Mouse (Mus musculus): Measurements from ENCODE around the gene Ube2g2. TPM values are rescaled to one million over a fixed set of nuclear protein-coding genes. Genes with fewer than 3 reads are reported as not detected.
A peak's percentile ranks its signal among the peaks of the same experiment; 100 is the strongest.

Gene Ube2g2
- total and polyA plus RNA-seq, 3 experiments, result 28.7 to 59.4 (median 40.8) TPM

- dilution Hi-C loops (cut with MboI; ENCODE audit: extremely low pct_ligation_motif_present, extremely low pct_unique_long_range_greater_than_20kb, low sequenced_read_pairs), result no loop called here
Observed at GRCm38 (mm10) chr10:77581408-77582284, 40.4 kb upstream of the Ube2g2 start, which contains the start of gene Pttg1ip. Gene Pttg1ip, plus strand, starts transcription at chr10:77581720.

GRCm38 (mm10) chr10:77582285-77582618 lies 39.8 kb upstream of the Ube2g2 start:
- Histone ChIP-seq H3K9me3 (replicated peaks; ENCODE audit: low read length) (no peaks in the 10 kb centered on the region), H3K4me1 (ENCODE audit: control insufficient read depth in 1 of 2, insufficient read depth in 2 of 2) (peaks cover 5 to 26% of the 10 kb centered on the region in 2 experiments; a peak in 2 of 4 replicates), H3K36me3 (replicated peaks in 1 of 2; ENCODE audit: control insufficient read depth in 1 of 2, insufficient read depth in 1 of 2, low read length in 1 of 2) (peaks cover 0 to 19% of the 10 kb centered on the region in 2 experiments), H3K9ac (ENCODE audit: insufficient read depth, low read depth) (peak overlapping the region; percentile 62), H3K79me2 (replicated peaks; ENCODE audit: control insufficient read depth, extremely low read depth, insufficient read depth, poor library complexity, severe bottlenecking) (peaks cover 3% of the 10 kb centered on the region; the same call in 1 of the 2 replicates), H3K4me3 (replicated peaks in 1 of 3; ENCODE audit: low read depth in 2 of 3, low read length in 2 of 3, poor library complexity in 1 of 3) (peak overlapping the region; percentile 59 to 81 (median 72)), H3K27me3 (replicated peaks) (peaks cover 8% of the 10 kb centered on the region), H3K27ac (ENCODE audit: insufficient read depth, low read depth) (no peak overlapping the region), H3K4me2 (ENCODE audit: insufficient read depth, low read depth, poor library complexity, severe bottlenecking) (peak overlapping the region; percentile 93)
- no peak for DNase-seq (ENCODE audit: extremely low read depth)
- TF ChIP-seq E2F4 (IDR thresholded peaks at IDR 0.05; ENCODE audit: insufficient replicate concordance, low read depth, low read length) (no peak), RCOR1 (conservative IDR thresholded peaks at IDR 0.05; ENCODE audit: low read depth, low read length) (no peak), IRF4 (IDR thresholded peaks at IDR 0.05; ENCODE audit: low read depth, low read length) (no peak), ELF1 (IDR thresholded peaks at IDR 0.05; ENCODE audit: low read depth, low read length) (0 out of 2 replicates have a peak, but pooled peaks have one; percentile 12), KAT2A (IDR thresholded peaks at IDR 0.05; ENCODE audit: insufficient replicate concordance, low read length) (no peak), JUN (IDR thresholded peaks at IDR 0.05; ENCODE audit: insufficient read depth, low read depth, low read length) (no peak), POLR2A (IDR thresholded peaks at IDR 0.05; ENCODE audit: low read depth, low read length) (no peak), TCF12 (IDR thresholded peaks at IDR 0.05; ENCODE audit: low read depth, low read length) (no peak), MXI1 (IDR thresholded peaks at IDR 0.05; ENCODE audit: low read depth, low read length) (0 out of 2 replicates have a peak, but pooled peaks have one; percentile 10), GABPA (IDR thresholded peaks at IDR 0.05; ENCODE audit: insufficient replicate concordance, low read depth, low read length) (no peak), EP300 (IDR thresholded peaks at IDR 0.05; ENCODE audit: low read length) (no peak), UBTF (IDR thresholded peaks at IDR 0.05; ENCODE audit: low read depth, low read length) (no peak)
- in situ Hi-C loops (cut with MboI; ENCODE audit: low pct_ligation_motif_present, low pct_unique_long_range_greater_than_20kb, low sequenced_read_pairs), result no loop called here
- dilution Hi-C loops (cut with MboI; ENCODE audit: extremely low pct_ligation_motif_present, extremely low pct_unique_long_range_greater_than_20kb, low sequenced_read_pairs), result no loop called here

More at GRCm38 (mm10) chr10:77581408-77582284, 40.4 kb upstream of the Ube2g2 start, which contains the start of gene Pttg1ip:
- no peaks in the 10 kb centered on the region for H3K9me3 ChIP-seq (replicated peaks; ENCODE audit: low read length)
- peak within 1 kb of the TSS; percentile 93 for H3K4me2 ChIP-seq (ENCODE audit: insufficient read depth, low read depth, poor library complexity, severe bottlenecking)
- H3K27ac ChIP-seq (ENCODE audit: insufficient read depth, low read depth), result peak within 1 kb of the TSS; percentile 55
- peaks cover 8% of the 10 kb centered on the region for H3K27me3 ChIP-seq (replicated peaks)
- no peak for TF ChIP-seq POLR2AphosphoS2 (IDR thresholded peaks at IDR 0.05; ENCODE audit: low read depth, low read length)
- TF ChIP-seq IRF4 (IDR thresholded peaks at IDR 0.05; ENCODE audit: low read depth, low read length), result no peak
- TF ChIP-seq UBTF (IDR thresholded peaks at IDR 0.05; ENCODE audit: low read depth, low read length), result peak; percentile 66; the same call in 1 of the 2 replicates
- no peak for TF ChIP-seq RCOR1 (conservative IDR thresholded peaks at IDR 0.05; ENCODE audit: low read depth, low read length)
- peak; percentile 48; the same call in 1 of the 2 replicates for TF ChIP-seq HCFC1 (IDR thresholded peaks at IDR 0.05; ENCODE audit: low read depth, low read length)
- TF ChIP-seq POLR2A (IDR thresholded peaks at IDR 0.05; ENCODE audit: low read depth, low read length), result peak; percentile 93
- TF ChIP-seq MXI1 (IDR thresholded peaks at IDR 0.05; ENCODE audit: low read depth, low read length), result peak; percentile 9; the same call in 1 of the 2 replicates
- TF ChIP-seq USF2 (conservative IDR thresholded peaks at IDR 0.05; ENCODE audit: low read depth, low read length), result no peak
- TF ChIP-seq MAZ (IDR thresholded peaks at IDR 0.05; ENCODE audit: low read depth, low read length), result peak; percentile 68; the same call in 1 of the 2 replicates
- peak; percentile 75 for TF ChIP-seq NELFE (IDR thresholded peaks at IDR 0.05; ENCODE audit: low read depth, low read length)
- TF ChIP-seq NRF1 (IDR thresholded peaks at IDR 0.05; ENCODE audit: low read depth, low read length), result peak; percentile 96
- TF ChIP-seq ZMIZ1 (IDR thresholded peaks at IDR 0.05; ENCODE audit: low read depth, low read length), result peak; percentile 80; the same call in 1 of the 2 replicates
- peak; percentile 67; the same call in 1 of the 2 replicates for TF ChIP-seq TBP (conservative IDR thresholded peaks at IDR 0.05; ENCODE audit: low read depth, low read length)
- no peak; the same call in 1 of the 2 replicates for TF ChIP-seq MEF2A (IDR thresholded peaks at IDR 0.05; ENCODE audit: borderline replicate concordance, low read depth, low read length)
- TF ChIP-seq BHLHE40 (IDR thresholded peaks at IDR 0.05; ENCODE audit: low read depth, low read length), result no peak
- TF ChIP-seq TCF12 (IDR thresholded peaks at IDR 0.05; ENCODE audit: low read depth, low read length), result peak; percentile 78
- peak; percentile 73 for TF ChIP-seq SIN3A (IDR thresholded peaks at IDR 0.05; ENCODE audit: low read length)
- H3K9ac ChIP-seq (ENCODE audit: insufficient read depth, low read depth), result peak within 1 kb of the TSS; percentile 64
- in situ Hi-C loops (cut with MboI; ENCODE audit: low pct_ligation_motif_present, low pct_unique_long_range_greater_than_20kb, low sequenced_read_pairs), result no loop called here
- peaks cover 5 to 25% of the 10 kb centered on the region in 2 experiments; a peak in 2 of 4 replicates for H3K4me1 ChIP-seq (ENCODE audit: control insufficient read depth in 1 of 2, insufficient read depth in 2 of 2)
- peaks cover 0 to 13% of the 10 kb centered on the region in 2 experiments for H3K36me3 ChIP-seq (replicated peaks in 1 of 2; ENCODE audit: control insufficient read depth in 1 of 2, insufficient read depth in 1 of 2, low read length in 1 of 2)
- peak within 1 kb of the TSS; percentile 59 to 81 (median 72) for H3K4me3 ChIP-seq (replicated peaks in 1 of 3; ENCODE audit: low read depth in 2 of 3, low read length in 2 of 3, poor library complexity in 1 of 3)
- DNase-seq (ENCODE audit: extremely low read depth), result peak; percentile 95
- peaks cover 3% of the 10 kb centered on the region; the same call in 1 of the 2 replicates for H3K79me2 ChIP-seq (replicated peaks; ENCODE audit: control insufficient read depth, extremely low read depth, insufficient read depth, poor library complexity, severe bottlenecking)

Measured in CH12.LX (cell line).